Mouse (Mus musculus) spleen, postnatal 0 days (tissue): ENCODE results near the gene Hba-a2. TPM values are rescaled to one million over a fixed set of nuclear protein-coding genes. Genes with fewer than 3 reads are reported as not detected.

Experiments used
- polyA plus RNA-seq: library from polyadenylated mRNA; unstranded; fragments of >200 nt; fragmentation: Nextera tagmentation; extraction: Ambion mirVana; gene quantifications from 2 replicates; pipeline ENCODE4 v1.2.1, GENCODE M21; 2015

The Hba-a2 gene
- 115,361 and 124,822 TPM in 2 replicates for polyA plus RNA-seq

DNA sequence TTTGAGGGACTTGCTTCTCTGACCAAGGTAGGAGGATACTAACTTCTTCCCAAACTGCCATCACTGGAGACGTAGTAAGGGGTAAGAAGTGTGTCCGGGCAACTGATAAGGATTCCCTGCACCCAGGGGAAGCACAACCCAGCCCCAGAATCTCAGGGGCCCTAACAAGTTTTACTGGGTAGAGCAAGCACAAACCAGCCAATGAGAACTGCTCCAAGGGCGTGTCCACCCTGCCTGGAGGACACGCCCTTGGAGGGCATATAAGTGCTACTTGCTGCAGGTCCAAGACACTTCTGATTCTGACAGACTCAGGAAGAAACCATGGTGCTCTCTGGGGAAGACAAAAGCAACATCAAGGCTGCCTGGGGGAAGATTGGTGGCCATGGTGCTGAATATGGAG, at the start of gene Hba-a2:
Gene Hba-a2, plus strand, starts transcription at position 287 of the 400 bp plus-strand sequence.

DNA sequence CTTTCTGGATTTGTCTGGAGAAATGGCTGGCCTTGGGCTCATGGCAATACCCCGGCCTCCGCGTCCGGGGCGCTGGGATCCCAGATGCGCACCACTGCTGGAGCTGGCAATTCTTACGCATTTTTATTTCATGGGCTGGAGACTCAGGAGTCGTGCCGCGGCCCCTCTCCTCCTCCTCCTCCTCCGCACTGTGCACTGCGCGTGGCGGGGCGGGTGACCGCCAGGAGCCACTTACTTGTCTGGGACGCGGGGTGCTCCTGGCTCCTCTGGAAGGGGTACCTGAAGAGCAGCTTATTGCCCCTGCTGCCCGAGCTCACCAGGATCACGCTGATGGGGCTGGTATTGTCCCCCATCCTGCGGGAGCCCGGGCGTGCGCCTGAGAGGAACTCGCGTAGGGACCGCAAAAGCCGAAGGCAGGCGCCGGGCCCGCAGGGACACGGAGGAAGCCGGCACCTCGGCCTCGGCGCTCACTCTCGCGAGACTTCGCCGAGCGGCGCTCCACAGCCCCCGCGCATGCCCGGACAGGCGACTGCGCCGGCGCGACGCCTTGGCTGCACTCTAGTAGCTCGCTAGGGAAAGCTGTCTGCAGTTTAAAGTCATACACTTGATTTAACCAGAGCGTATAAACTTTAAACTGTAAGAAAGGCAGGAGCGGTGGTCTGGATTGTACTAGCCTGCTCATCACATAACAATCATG, 29.0 kb upstream of the Hba-a2 start, which contains the start of gene Nprl3:
Gene Nprl3, minus strand, starts transcription at position 520 of the 697 bp plus-strand sequence.

DNA sequence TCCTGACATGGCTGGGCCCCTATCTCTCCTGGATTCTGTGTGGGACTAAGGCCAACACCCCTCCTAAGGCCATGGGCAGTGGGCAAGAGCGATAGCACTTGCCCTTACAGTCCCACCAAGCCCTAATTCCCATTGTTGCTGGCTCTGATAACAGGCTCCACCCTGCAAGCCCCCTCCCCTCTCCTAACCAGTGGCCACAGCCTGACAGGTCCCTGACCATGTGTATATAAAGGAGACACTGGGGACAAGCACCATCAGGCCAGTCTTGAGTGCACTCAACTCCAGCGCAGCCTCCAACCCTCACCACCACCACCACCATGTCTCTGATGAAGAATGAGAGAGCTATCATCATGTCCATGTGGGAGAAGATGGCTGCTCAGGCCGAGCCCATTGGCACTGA, 19.9 kb upstream of the Hba-a2 start, which contains the start of gene Hba-x:
Gene Hba-x, plus strand, starts transcription at position 54 of the 400 bp plus-strand sequence.

DNA sequence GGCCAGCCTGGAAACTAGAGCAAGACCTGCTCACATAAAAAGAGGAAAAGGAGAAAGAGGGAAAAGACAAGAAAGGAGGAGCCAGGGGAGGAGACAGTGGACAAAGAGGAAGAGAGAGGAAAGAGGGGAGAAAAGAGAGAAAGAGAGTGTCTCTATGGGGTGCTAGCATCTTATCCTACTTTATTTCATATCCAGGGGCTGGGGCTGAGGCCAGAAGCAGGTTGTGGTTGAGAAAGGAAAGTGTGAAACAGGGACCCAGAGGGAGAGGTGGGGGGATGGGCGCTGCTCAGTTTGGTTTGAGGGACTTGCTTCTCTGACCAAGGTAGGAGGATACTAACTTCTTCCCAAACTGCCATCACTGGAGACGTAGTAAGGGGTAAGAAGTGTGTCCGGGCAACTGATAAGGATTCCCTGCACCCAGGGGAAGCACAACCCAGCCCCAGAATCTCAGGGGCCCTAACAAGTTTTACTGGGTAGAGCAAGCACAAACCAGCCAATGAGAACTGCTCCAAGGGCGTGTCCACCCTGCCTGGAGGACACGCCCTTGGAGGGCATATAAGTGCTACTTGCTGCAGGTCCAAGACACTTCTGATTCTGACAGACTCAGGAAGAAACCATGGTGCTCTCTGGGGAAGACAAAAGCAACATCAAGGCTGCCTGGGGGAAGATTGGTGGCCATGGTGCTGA, 13.1 kb upstream of the Hba-a2 start, which contains the start of gene Hba-a1:
Gene Hba-a1, plus strand, starts transcription at position 421 of the 687 bp plus-strand sequence.

DNA sequence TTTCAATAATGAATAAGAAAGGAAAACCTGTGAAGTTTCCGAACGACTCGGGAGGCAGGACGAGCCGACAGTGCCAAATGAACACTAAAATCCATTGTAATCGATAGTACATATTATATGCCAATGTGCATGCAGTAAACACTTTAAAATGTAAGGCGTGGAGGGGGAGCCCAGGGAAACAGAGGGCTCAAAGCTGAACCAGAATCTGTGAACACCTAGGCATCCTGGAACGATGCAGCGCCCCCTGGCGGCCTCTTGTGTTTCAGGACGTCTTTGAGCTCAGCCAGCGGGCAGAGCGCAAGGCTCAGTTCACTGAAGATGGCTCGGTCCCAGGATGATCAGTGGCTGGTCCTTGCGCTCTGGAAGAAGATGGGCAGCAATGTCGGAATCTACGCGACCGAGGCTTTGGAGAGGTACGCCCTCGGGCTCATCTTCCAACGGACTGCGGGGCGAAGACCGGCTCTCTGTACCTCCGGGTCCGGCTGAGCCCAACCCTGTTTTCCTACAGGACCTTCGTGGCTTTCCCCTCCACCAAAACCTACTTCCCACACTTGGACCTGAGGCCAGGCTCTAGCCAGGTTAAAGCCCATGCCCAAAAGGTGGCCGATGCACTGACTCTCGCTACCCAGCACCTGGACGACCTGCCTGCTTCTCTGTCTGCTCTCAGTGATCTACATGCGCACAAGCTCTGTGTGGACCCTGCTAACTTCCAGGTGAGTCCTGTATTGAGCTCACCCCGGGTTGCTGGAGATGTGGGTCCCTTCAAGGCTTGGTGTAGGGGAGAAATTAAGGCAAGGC, 9.4 kb upstream of the Hba-a2 start, which contains the start of gene Hbq1b:
Gene Hbq1b, plus strand, starts transcription at position 271 of the 798 bp plus-strand sequence.

DNA sequence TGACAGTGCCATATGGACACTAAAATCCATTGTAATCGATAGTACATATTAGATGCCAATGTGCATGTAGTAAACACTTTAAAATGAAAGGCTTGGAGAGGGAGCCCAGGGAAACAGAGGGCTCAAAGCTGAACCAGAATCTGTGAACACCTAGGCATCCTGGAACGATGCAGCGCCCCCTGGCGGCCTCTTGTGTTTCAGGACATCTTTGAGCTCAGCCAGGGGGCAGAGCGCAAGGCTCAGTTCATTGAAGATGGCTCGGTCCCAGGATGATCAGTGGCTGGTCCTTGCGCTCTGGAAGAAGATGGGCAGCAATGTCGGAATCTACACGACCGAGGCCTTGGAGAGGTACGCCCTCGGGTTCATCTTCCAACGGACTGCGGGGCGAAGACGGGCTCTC, 3.6 kb downstream of the Hba-a2 start, which contains the start of gene Hbq1a:
Gene Hbq1a, plus strand, starts transcription at position 205 of the 400 bp plus-strand sequence.

Other genes starting within 250 kb of the Hba-a2 start
- 0.14 and 0.19 TPM in 2 replicates for gene Il9r, start 96.2 kb upstream of the Hba-a2 start, polyA plus RNA-seq
- gene Snrnp25, start 91.1 kb upstream of the Hba-a2 start, polyA plus RNA-seq, result 66.6 and 73.4 TPM in 2 replicates
- 8.4 and 10.8 TPM in 2 replicates for gene Rhbdf1, start 74.2 kb upstream of the Hba-a2 start, polyA plus RNA-seq
- 24.9 and 25.2 TPM in 2 replicates for gene Mpg, start 70.0 kb upstream of the Hba-a2 start, polyA plus RNA-seq
- 47.1 and 51.0 TPM in 2 replicates for gene Nprl3, start 28.8 kb upstream of the Hba-a2 start, polyA plus RNA-seq
- gene Hba-x, start 20.1 kb upstream of the Hba-a2 start, polyA plus RNA-seq, result 2.3 and 3.2 TPM in 2 replicates
- gene Hba-a1, start 13.0 kb upstream of the Hba-a2 start, polyA plus RNA-seq, result 58,889 and 63,294 TPM in 2 replicates
- gene Hbq1b, start 9.5 kb upstream of the Hba-a2 start, polyA plus RNA-seq, result 127 and 136 TPM in 2 replicates
- gene Hbq1a, start 3.6 kb downstream of the Hba-a2 start, polyA plus RNA-seq, result 5.9 and 6.7 TPM in 2 replicates
- gene Sh3pxd2b, start 51.3 kb downstream of the Hba-a2 start, polyA plus RNA-seq, result 4.3 and 6.0 TPM in 2 replicates
- 8.6 and 10.3 TPM in 2 replicates for gene Ubtd2, start 158.9 kb downstream of the Hba-a2 start, polyA plus RNA-seq
- gene Efcab9, start 235.6 kb downstream of the Hba-a2 start, polyA plus RNA-seq, result 0.34 and 0.36 TPM in 2 replicates
- gene Stk10, start 236.8 kb downstream of the Hba-a2 start, polyA plus RNA-seq, result 5.3 and 7.5 TPM in 2 replicates